Mouse (Mus musculus) right cerebral cortex, postnatal 25 days (tissue): ENCODE results near the gene Fam53a.
A peak's percentile ranks its signal among the peaks of the same experiment; 100 is the strongest.

ENCODE experiments used
- DNase-seq: peaks from one replicate; pipeline ENCODE4 v3.0.0; 2022

Gene Fam53a

DNA sequence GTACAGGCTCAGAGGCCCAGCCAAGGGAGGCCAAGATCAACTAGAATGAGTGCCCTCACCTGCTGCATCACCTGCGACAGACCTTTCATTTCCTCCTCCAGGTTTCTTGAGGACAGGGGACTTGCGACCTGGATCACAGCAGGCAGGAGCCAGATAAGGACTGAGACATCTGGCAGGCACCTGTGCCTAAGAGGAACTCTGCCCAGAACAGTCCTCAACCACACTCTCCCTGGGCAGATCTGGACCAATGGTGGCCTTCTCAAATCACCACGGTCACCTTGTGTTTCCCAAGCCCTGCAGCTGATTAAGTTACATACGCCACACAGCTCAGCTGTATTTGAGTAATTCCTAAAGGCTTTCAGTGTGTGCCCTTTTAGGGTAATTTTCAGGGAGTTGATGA is 1.2 kb upstream of the Fam53a start:
- DNase-seq, result no peak

GRCm38 (mm10) chr5:33630061-33630460 is 626 bp upstream of the Fam53a start:
- no peak for DNase-seq

DNA sequence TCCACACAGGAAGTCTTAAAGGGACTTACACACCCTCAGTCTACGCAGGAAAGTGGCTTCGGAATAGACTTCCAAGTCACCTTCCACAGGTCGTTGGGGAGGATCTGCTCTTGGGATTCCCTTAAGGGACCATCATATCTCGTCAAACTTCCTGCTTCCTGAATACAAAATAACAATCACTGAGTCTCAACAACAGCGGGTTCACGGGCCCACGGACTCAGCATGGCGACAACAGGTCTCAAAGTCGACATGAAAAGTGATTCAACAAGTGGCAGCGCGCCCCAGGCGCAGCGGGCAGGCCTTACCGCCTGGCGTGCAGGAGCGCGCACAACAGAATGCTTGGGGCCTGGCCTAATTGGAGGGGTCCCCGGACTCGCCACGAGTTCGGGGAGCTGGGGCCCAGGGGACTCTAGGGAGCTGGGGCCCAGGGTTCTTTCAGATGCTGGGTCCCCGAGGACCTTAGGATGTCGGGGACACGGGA is 575 bp downstream of the Fam53a start:
- DNase-seq, result no peak

DNA sequence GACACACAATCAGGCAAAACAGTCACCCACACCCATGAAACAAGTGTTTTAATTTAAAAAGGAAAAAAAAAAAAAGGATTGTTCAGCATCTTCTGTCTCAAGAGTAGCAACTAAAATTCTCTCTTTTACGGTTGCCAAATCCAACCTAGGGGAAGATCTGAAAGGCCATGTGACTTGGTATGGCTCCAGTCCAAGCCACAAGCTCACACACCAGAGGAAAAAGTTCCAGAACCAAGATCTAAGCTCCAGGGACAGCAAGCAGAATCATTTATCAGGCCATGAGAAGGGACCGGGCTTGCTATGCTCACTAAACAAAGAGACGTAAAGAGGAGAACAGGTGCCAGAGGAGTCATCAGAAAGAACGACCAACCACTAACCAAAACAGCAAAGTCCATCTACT is 1.5 kb downstream of the Fam53a start:
- no peak for DNase-seq

- DNase-seq, result no peak
These were observed 5.7 kb downstream of the Fam53a start for GRCm38 (mm10) chr5:33623766-33624165.

GRCm38 (mm10) chr5:33622671-33623070 is 6.8 kb downstream of the Fam53a start:
- DNase-seq, result no peak

DNA sequence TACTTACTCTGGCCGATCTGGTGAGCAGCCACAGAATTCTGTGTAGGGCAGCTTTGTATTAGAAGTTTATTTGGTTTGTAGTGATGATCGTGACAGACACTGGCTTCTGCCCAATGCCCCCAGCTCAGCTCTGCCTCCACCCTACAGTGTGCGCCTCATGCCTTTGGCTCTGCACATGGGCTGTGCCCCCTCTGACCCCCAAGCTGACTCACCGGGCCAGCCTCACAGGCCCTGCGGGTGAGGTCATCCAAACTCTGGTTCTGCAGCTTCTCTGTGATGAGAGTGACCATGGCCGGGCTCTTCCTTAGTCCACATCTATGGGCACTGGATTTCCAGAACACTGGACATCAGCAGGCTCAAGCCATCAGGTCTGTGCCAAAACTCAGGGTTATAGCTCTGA is 15.0 kb downstream of the Fam53a start:
- no peak for DNase-seq

- no peak for DNase-seq
These were observed 17.6 kb downstream of the Fam53a start for GRCm38 (mm10) chr5:33611795-33612194.

GRCm38 (mm10) chr5:33609226-33609625 is 20.2 kb downstream of the Fam53a start:
- no peak for DNase-seq

- DNase-seq, result no peak
These were observed 22.0 kb downstream of the Fam53a start for GRCm38 (mm10) chr5:33607434-33607833.

DNA sequence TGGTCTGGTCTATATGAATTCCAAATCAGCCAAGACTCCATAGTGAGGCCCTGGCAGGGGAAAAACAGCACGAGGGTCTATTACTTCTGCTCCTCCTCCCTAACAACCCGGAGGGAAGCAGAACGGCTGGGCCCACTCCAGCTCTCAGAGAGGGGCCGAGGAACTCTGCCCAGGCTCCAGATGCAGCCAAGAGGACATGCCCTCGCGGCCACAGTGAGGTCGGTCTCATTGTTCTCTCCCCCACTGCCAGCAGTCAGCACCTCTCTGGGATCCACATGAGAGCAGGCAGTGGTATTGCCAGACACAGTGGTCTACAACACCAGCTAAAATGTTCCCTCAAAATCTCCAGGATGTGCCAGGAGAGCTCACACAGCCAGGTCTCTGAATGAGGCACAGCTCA is 22.8 kb downstream of the Fam53a start:
- DNase-seq, result no peak

GRCm38 (mm10) chr5:33605314-33605713 is 24.1 kb downstream of the Fam53a start:
- DNase-seq, result no peak

- DNase-seq, result no peak
These were observed 35.8 kb downstream of the Fam53a start for GRCm38 (mm10) chr5:33593620-33594019.

- peak; percentile 55 for DNase-seq
These were observed 40.1 kb downstream of the Fam53a start for GRCm38 (mm10) chr5:33589221-33589888.

- no peak for DNase-seq
These were observed 41.4 kb downstream of the Fam53a start for GRCm38 (mm10) chr5:33588066-33588465.

DNA sequence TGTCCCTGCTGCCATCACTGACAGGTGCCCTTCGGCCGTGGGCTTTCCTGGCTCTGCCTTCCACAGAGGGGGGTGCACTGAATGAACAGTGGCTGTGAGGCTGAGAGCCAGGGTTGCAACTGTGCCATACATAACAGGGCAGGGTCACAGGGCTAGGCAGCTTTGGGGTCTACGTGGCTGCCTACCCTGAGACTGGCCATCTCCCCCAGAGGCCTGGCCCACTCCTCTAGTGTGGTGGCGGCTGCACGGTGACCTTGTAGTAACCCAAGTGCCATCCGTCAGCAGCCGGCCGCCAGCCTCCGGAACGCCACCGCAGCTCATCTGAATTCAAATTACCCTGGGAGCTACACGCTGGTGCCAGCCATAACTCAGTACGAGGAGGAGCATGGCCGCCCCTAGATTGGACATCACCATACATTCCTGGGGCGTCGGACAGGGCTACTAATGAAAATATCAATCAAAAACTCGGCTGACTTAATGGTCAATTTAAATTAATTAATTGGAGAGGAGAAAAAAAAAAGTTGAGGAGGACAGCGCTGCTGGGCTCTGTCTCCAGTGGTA is 41.9 kb downstream of the Fam53a start:
- DNase-seq, result no peak

DNA sequence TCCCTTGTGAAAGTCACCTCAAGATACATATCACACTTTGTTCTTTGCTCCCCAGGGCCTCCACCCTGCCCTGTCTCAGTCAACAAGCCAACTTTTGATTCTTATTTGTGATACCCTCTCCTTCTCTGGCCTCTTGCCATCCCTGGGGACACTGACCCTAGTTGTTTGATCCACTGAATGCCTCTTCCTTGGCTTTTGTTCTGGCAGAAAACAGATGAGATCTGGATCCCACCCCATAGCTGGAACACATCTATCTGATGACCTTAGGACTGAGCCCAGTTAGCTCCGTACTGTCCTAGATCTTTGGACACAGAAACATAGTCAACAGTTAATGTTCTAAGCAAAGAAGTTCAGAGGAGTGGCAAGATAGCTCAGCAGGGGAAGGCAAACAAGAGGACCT is 49.1 kb downstream of the Fam53a start:
- no peak for DNase-seq

DNA sequence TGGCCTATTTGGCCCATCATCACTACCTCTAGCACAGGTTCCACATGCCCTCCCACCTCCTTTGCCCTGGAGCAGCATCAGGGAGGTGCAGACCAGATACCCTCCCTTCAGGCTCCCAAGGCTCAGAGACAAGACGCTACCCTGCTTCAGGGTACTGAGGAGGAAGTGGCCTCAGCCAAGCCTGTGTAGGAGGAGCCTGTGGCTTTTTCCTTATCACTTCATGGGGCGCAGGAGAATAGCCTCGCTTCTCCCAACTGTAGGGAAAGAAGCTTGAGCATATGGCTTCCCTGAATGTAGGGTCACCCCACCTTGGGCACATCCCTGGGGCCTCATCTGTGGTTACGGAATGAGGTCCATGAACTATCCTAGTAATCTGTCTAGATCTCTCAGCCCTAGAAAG is 55.2 kb downstream of the Fam53a start:
- no peak for DNase-seq

DNA sequence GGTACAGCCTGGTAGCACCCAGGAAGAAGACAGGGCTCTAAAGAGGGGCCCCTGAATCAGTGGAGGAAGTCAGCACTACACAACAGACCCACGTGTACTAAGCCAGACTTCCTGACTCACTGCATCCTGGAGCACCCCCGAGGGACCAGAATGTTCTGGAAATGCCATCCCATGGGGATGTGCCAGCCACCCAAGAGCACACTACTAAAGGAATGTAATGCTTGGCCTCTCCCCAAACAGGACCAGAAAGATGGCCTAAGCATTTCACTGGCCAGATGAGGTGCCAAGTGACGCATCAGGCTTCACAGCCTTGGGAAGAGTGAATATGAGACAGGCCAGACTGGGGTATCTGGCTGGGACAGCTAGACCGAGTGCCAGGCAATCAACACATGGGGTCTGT is 63.5 kb downstream of the Fam53a start:
- DNase-seq, result no peak

DNA sequence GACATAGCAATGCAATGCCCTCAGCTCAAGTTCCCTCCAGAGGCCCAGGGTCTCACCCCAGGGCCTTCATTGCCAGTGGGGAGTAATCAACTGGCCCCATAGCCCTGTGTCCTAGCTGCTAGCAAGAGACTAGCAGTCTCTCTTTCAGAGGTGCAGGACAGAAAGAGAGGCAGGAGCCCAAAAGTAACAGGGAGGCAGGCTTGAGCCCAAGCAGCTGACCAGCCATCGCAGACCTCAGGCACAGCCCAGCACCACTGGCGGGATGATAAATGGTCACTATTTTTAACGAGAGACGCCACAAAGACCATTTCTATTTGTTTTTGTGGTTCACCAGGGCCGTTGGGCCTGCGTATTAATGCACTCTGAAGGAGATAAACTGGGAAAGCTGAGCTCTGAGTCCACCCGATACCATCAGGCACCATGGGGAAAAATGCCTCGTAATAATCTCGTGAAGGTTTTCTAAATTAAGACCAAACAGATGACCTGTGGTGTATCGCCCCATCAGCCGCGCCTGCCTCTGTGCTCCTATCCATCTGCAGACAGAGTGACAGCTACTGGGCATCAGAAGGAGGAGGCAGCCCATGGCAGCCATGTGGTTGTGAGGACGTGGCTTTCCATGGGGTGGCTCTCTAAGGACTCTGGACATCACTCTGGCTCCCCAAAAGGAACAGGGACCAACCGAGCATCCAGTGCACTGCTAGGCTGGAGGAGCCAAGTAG is 73.0 kb downstream of the Fam53a start:
- DNase-seq, result no peak
